Mouse (Mus musculus) embryo, embryonic 10.5 days (tissue): ENCODE data around the gene Slit2.

Experiments
- DNase-seq: peaks from one replicate; pipeline ENCODE4 v3.0.0-alpha.2; 2015; ENCODE audit warnings: low spot score

Gene Slit2

GRCm38 (mm10) chr5:48050637-48051314 lies 67.8 kb downstream of the Slit2 start:
- DNase-seq = no peak

- DNase-seq = no peak
Observed at GRCm38 (mm10) chr5:48058612-48059011, 75.7 kb downstream of the Slit2 start.

- no peak for DNase-seq
Observed at GRCm38 (mm10) chr5:48060715-48061114, 77.8 kb downstream of the Slit2 start.

GRCm38 (mm10) chr5:48078730-48079129 lies 95.8 kb downstream of the Slit2 start:
- DNase-seq = peak; percentile 7

- peak; percentile 55 for DNase-seq
Observed at GRCm38 (mm10) chr5:48081223-48081881, 98.4 kb downstream of the Slit2 start.

- peak; percentile 38 for DNase-seq
Observed at GRCm38 (mm10) chr5:48113400-48113799, 130.5 kb downstream of the Slit2 start.

GRCm38 (mm10) chr5:48114969-48115537 lies 132.1 kb downstream of the Slit2 start:
- no peak for DNase-seq

GRCm38 (mm10) chr5:48122651-48123050 lies 139.7 kb downstream of the Slit2 start:
- no peak for DNase-seq

GRCm38 (mm10) chr5:48125770-48126423 lies 143.0 kb downstream of the Slit2 start:
- peak; percentile 82 for DNase-seq

GRCm38 (mm10) chr5:48129981-48130380 lies 147.0 kb downstream of the Slit2 start:
- no peak for DNase-seq

- DNase-seq = peak; percentile 38
Observed at GRCm38 (mm10) chr5:48136571-48136970, 153.6 kb downstream of the Slit2 start.

- DNase-seq = peak; percentile 81
Observed at GRCm38 (mm10) chr5:48138849-48139487, 156.0 kb downstream of the Slit2 start.

- peak; percentile 47 for DNase-seq
Observed at GRCm38 (mm10) chr5:48139488-48139862, 156.5 kb downstream of the Slit2 start.

- no peak for DNase-seq
Observed at GRCm38 (mm10) chr5:48146082-48146481, 163.1 kb downstream of the Slit2 start.

GRCm38 (mm10) chr5:48160829-48161228 lies 177.9 kb downstream of the Slit2 start:
- DNase-seq = no peak

- peak; percentile 39 for DNase-seq
Observed at GRCm38 (mm10) chr5:48181646-48182302, 198.8 kb downstream of the Slit2 start.

- no peak for DNase-seq
Observed at GRCm38 (mm10) chr5:48184358-48184757, 201.4 kb downstream of the Slit2 start.

- DNase-seq = no peak
Observed at GRCm38 (mm10) chr5:48187819-48188218, 204.9 kb downstream of the Slit2 start.

GRCm38 (mm10) chr5:48199380-48199779 lies 216.4 kb downstream of the Slit2 start:
- no peak for DNase-seq

GRCm38 (mm10) chr5:48215248-48215647 lies 232.3 kb downstream of the Slit2 start:
- no peak for DNase-seq

GRCm38 (mm10) chr5:48219624-48220155 lies 236.8 kb downstream of the Slit2 start:
- no peak for DNase-seq

- no peak for DNase-seq
Observed at GRCm38 (mm10) chr5:48225500-48225899, 242.6 kb downstream of the Slit2 start.
